Mouse (Mus musculus) stomach, embryonic 14.5 days (tissue): ENCODE measurements at regions not wholly inside any gene's neighbourhood (a gene's known extent, or its start where the extent isn't known, plus 50 kb on each side); places are given as distances from the start of the nearest gene placed in this dataset.

Source experiments
- ATAC-seq: fragments of 200-750 bp; cut with Nextera tagmentation; 2 replicates; pipeline ENCODE4 v1.8.0; 2017; ENCODE audit warnings: low read depth, moderate TSS enrichment; ENCODE audit not compliant: insufficient number of reproducible peaks, insufficient read depth, low FRiP score
- H3K27ac ChIP-seq: fragments of 300-500 bp; sonication (generic); 2 replicates; pipeline ENCODE4 v1.5.1; 2014; ENCODE audit warnings: mild to moderate bottlenecking, low read length, moderate library complexity, mixed read lengths
- H3K27me3 ChIP-seq: fragments of 300-500 bp; sonication (generic); 2 replicates; pipeline ENCODE4 v1.6.1; 2014; ENCODE audit warnings: low read length, control low read depth, mixed read lengths; ENCODE audit not compliant: control insufficient read depth, insufficient read depth
- H3K36me3 ChIP-seq: fragments of 300-500 bp; sonication (generic); 2 replicates; pipeline ENCODE4 v1.6.1; 2014; ENCODE audit warnings: mild to moderate bottlenecking, control low read depth, low read length, moderate library complexity, mixed read lengths; ENCODE audit not compliant: control insufficient read depth, insufficient read depth
- H3K4me1 ChIP-seq: fragments of 300-500 bp; sonication (generic); 2 replicates; pipeline ENCODE4 v1.6.1; 2014; ENCODE audit warnings: low read length, control low read depth, mixed read lengths; ENCODE audit not compliant: control insufficient read depth, insufficient read depth
- H3K4me2 ChIP-seq: fragments of 300-500 bp; sonication (generic); replicated peaks from 2 replicates; pipeline ENCODE4 v1.6.1; 2014; ENCODE audit warnings: low read depth, low read length, control low read depth
- H3K4me3 ChIP-seq: fragments of 300-500 bp; sonication (generic); 2 replicates; pipeline ENCODE4 v1.5.1; 2014; ENCODE audit warnings: low read depth, low read length, control low read depth
- H3K9ac ChIP-seq: fragments of 300-500 bp; sonication (generic); replicated peaks from 2 replicates; pipeline ENCODE4 v1.6.1; 2014; ENCODE audit warnings: low read depth, mild to moderate bottlenecking, control low read depth, low read length, moderate library complexity, mixed read lengths
- H3K9me3 ChIP-seq: fragments of 300-500 bp; sonication (generic); 2 replicates; pipeline ENCODE4 v1.6.1; 2016; ENCODE audit warnings: low read depth, low read length, control low read depth; ENCODE audit not compliant: control insufficient read depth
- WGBS: fragments of 180-500 bp; shearing (Covaris S2); extraction: QIAGEN DNeasy Blood & Tissue Kit; methylation state at CpG from one replicate; pipeline ENCODE4 v1.1.7; 2014; 5-methylcytosine and 5-hydroxymethylcytosine counted together

DNA sequence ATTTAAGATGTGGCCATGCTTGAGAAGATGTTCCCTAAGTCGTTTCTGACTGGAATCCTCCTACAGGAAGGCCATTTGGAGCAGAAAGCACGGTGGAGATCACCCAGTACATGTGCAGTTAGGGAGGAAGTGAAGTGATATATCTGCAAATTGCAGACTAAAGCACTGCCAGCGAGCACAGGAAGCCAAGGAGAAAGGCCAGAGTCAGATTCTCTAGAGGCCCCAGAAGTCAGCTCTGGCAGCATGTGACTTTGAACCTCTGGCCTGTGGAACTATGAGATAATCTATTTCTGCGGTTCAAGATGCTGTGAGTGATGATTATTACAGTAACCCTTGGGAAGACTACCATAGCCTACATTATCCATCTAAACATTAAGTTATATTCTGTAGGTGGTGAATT is 186.8 kb upstream of the Gm11114 start:
- Histone ChIP-seq H3K4me3 (no peak overlapping the region), H3K27ac (no peak overlapping the region; the same call in 1 of the 2 replicates), H3K36me3 (no peaks in the 10 kb centered on the region), H3K27me3 (no peaks in the 10 kb centered on the region), H3K4me2 (no peak overlapping the region), H3K9me3 (no peaks in the 10 kb centered on the region), H3K9ac (no peak overlapping the region), H3K4me1 (no peaks in the 10 kb centered on the region)
- WGBS: 66% methylated on average over 4 of the region's 4 CpGs
- ATAC-seq: no peak

GRCm38 (mm10) chr9:85126541-85126940 is 186.0 kb upstream of the Gm11114 start:
- H3K4me1 ChIP-seq: no peaks in the 10 kb centered on the region
- no peak overlapping the region; the same call in 1 of the 2 replicates for H3K27ac ChIP-seq
- no peaks in the 10 kb centered on the region for H3K36me3 ChIP-seq
- ATAC-seq: no peak
- no peak overlapping the region for H3K9ac ChIP-seq
- H3K27me3 ChIP-seq: no peaks in the 10 kb centered on the region
- H3K9me3 ChIP-seq: no peaks in the 10 kb centered on the region
- WGBS: 71% methylated on average over 6 of the region's 6 CpGs
- no peak overlapping the region for H3K4me3 ChIP-seq
- H3K4me2 ChIP-seq: no peak overlapping the region

DNA sequence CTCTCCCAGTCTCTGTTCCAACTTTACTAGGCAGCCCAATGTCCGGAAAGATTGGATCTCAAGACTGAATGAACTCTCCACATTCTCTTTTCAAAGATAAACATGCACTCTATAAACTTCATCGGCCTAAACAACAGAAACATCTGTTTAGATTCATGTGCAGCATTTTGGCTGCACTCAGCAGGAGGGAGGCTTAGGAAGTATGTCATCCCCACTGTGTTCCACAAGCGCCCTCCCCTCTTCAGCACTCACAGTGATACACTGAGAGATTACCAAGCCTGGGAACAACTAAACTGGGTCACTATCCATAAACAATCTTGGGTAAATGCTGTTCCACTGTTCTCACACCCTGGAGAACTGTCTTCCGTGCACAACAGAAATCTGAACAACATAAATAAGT is 185.5 kb upstream of the Gm11114 start:
- Histone ChIP-seq H3K9ac (no peak overlapping the region), H3K4me3 (no peak overlapping the region), H3K27ac (no peak overlapping the region; the same call in 1 of the 2 replicates), H3K4me1 (no peaks in the 10 kb centered on the region), H3K9me3 (no peaks in the 10 kb centered on the region), H3K27me3 (no peaks in the 10 kb centered on the region), H3K4me2 (no peak overlapping the region), H3K36me3 (no peaks in the 10 kb centered on the region)
- ATAC-seq: peak; percentile 72; the same call in 1 of the 2 replicates
- WGBS: 47% methylated on average over 4 of the region's 4 CpGs

GRCm38 (mm10) chr9:85134900-85135299 is 177.7 kb upstream of the Gm11114 start:
- no peaks in the 10 kb centered on the region for H3K36me3 ChIP-seq
- H3K27me3 ChIP-seq: no peaks in the 10 kb centered on the region
- H3K4me2 ChIP-seq: no peak overlapping the region
- 78% methylated on average over 1 of the region's 1 CpGs for WGBS
- H3K9me3 ChIP-seq: no peaks in the 10 kb centered on the region
- H3K27ac ChIP-seq: no peak overlapping the region
- no peaks in the 10 kb centered on the region for H3K4me1 ChIP-seq
- no peak overlapping the region for H3K4me3 ChIP-seq
- no peak for ATAC-seq
- H3K9ac ChIP-seq: no peak overlapping the region

GRCm38 (mm10) chr9:85136715-85137582 is 175.6 kb upstream of the Gm11114 start:
- Histone ChIP-seq H3K9ac (no peak overlapping the region), H3K9me3 (no peaks in the 10 kb centered on the region), H3K4me1 (no peaks in the 10 kb centered on the region), H3K27me3 (no peaks in the 10 kb centered on the region), H3K4me3 (no peak overlapping the region), H3K36me3 (no peaks in the 10 kb centered on the region), H3K4me2 (no peak overlapping the region), H3K27ac (no peak overlapping the region)
- 55% methylated on average over 6 of the region's 6 CpGs for WGBS
- ATAC-seq: peak; percentile 84

DNA sequence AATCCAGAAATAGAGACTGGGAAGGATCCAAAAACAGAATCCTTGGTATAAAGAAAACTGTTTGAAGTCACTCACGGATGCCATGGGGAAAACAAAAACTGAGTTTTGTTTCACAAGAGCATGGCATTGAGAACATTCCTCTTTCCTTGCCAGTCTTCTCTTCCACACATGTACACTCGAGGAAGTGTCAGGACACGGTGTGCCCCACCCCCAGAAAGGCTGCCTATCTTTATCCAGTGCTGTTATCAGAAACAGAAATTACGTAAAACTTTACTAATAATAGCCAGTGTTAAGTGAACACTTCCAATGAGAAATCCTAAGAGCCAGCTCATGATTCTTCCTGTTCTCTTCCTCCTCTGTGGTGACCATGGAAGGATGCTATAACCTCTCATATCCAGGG is 172.7 kb upstream of the Gm11114 start:
- Histone ChIP-seq H3K9me3 (no peaks in the 10 kb centered on the region), H3K4me3 (no peak overlapping the region), H3K27ac (no peak overlapping the region), H3K4me1 (no peaks in the 10 kb centered on the region), H3K9ac (no peak overlapping the region), H3K27me3 (no peaks in the 10 kb centered on the region), H3K4me2 (no peak overlapping the region), H3K36me3 (no peaks in the 10 kb centered on the region)
- no peak for ATAC-seq
- WGBS: 63% methylated on average over 4 of the region's 4 CpGs

DNA sequence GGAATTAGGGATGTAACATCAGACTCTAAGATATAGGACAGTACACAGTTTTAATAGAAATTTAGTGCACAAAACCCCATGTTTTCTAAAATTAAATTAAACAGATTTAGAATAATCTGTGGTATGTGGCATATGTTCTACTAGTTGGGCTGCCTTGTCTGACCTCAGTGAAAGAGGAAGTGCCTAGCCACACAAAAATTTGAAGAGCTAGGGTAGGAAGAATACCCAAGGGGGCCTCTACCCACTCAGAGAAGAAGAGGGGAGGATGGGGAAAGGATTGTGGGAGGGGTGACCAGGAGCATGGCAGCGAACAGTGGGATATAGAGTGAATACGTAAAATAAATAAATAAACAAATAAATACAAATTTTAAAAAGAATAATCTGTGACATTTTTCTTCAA is 168.2 kb upstream of the Gm11114 start:
- no peaks in the 10 kb centered on the region for H3K27me3 ChIP-seq
- H3K4me2 ChIP-seq: no peak overlapping the region
- H3K27ac ChIP-seq: no peak overlapping the region
- no peak overlapping the region for H3K9ac ChIP-seq
- H3K4me1 ChIP-seq: no peaks in the 10 kb centered on the region
- no peaks in the 10 kb centered on the region for H3K36me3 ChIP-seq
- ATAC-seq: no peak
- WGBS: 93% methylated on average over 2 of the region's 2 CpGs
- H3K9me3 ChIP-seq: no peaks in the 10 kb centered on the region
- H3K4me3 ChIP-seq: no peak overlapping the region

DNA sequence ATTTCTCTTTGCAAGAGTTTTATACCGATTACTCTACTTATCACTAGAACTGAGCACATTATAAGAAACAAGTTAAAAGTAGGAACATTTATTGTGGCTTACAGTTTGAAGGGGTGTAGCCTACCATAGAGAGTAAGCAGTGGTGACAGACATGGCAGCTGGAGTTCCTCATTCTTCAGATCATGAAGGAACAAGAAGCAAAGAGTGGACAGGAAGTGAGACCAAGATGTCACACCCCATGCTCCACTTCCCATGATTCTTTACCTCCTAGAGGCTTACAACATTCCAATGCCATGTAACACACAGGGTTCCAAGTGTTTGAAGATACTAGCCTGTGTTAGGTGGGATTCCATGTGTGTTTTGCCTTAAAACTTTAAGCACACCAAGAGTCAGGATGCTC is 146.9 kb upstream of the Gm11114 start:
- Histone ChIP-seq H3K4me3 (no peak overlapping the region), H3K4me2 (no peak overlapping the region), H3K9ac (no peak overlapping the region), H3K4me1 (no peaks in the 10 kb centered on the region), H3K9me3 (no peaks in the 10 kb centered on the region), H3K36me3 (no peaks in the 10 kb centered on the region), H3K27ac (no peak overlapping the region), H3K27me3 (no peaks in the 10 kb centered on the region)
- ATAC-seq: no peak
- WGBS: 88% methylated on average over 1 of the region's 1 CpGs

- Histone ChIP-seq H3K9me3 (no peaks in the 10 kb centered on the region), H3K9ac (no peak overlapping the region), H3K4me1 (no peaks in the 10 kb centered on the region), H3K27ac (no peak overlapping the region), H3K27me3 (no peaks in the 10 kb centered on the region), H3K4me3 (no peak overlapping the region), H3K4me2 (no peak overlapping the region), H3K36me3 (no peaks in the 10 kb centered on the region)
- no peak for ATAC-seq
Observed at GRCm38 (mm10) chr9:85167243-85167642, 145.3 kb upstream of the Gm11114 start.
